Mouse (Mus musculus) olfactory bulb, adult 2 months (tissue): ENCODE measurements around the gene Chrnd.

ENCODE experiments used
- CTCF ChIP-seq: fragments of 200-500 bp; IDR thresholded peaks from 2 replicates; pipeline ENCODE4 v1.5.1; 2012; ENCODE audit warnings: low read depth, mild to moderate bottlenecking, low read length, moderate library complexity; ENCODE audit not compliant: insufficient read depth
- POLR2A ChIP-seq: fragments of 200-500 bp; IDR thresholded peaks from 2 replicates; pipeline ENCODE4 v1.6.1; 2012; ENCODE audit warnings: mild to moderate bottlenecking, low read depth, low read length, moderate library complexity; ENCODE audit not compliant: insufficient read depth

- no peak for TF ChIP-seq CTCF
- no peak for TF ChIP-seq POLR2A
Measured at GRCm38 (mm10) chr1:87153776-87154500, 36.5 kb upstream of the Chrnd start.
